Mouse (Mus musculus) kidney, adult 2 months (tissue): ENCODE measurements around the gene Slx1b. TPM values are rescaled to one million over a fixed set of nuclear protein-coding genes. Genes with fewer than 3 reads are reported as not detected.
A peak's percentile ranks its signal among the peaks of the same experiment; 100 is the strongest.
"Not testable (repeated sequence)": the region's sequence is repeated elsewhere in the genome, so short reads cannot be mapped to it uniquely, and the experiment has no call there.

Experiments
- DNase-seq: peaks from one replicate; pipeline ENCODE4 v3.0.0; 2021
- H3K27ac ChIP-seq: fragments of 200-500 bp; 2 replicates; pipeline ENCODE4 v1.5.1; 2012; ENCODE audit warnings: low read depth, low read length, control low read depth, inconsistent platforms; ENCODE audit not compliant: insufficient read depth
- H3K27me3 ChIP-seq: fragments of 200-500 bp; replicated peaks from 2 replicates; pipeline ENCODE4 v1.6.1; 2012; ENCODE audit warnings: mild to moderate bottlenecking, moderate library complexity, low read length, inconsistent platforms; ENCODE audit not compliant: control insufficient read depth, insufficient read depth
- H3K36me3 ChIP-seq: fragments of 200-500 bp; 2 replicates; pipeline ENCODE4 v1.6.1; 2012; ENCODE audit warnings: mild to moderate bottlenecking, moderate library complexity, low read length, inconsistent platforms; ENCODE audit not compliant: control insufficient read depth, insufficient read depth
- H3K4me1 ChIP-seq: fragments of 200-500 bp; 2 replicates; pipeline ENCODE4 v1.6.1; 2011; ENCODE audit warnings: low read length; ENCODE audit not compliant: control insufficient read depth, insufficient read depth
- H3K4me3 ChIP-seq: fragments of 200-500 bp; 2 replicates; pipeline ENCODE4 v1.5.1; 2011; ENCODE audit warnings: mild to moderate bottlenecking, low read depth, low read length, control low read depth; ENCODE audit not compliant: insufficient read depth
- CTCF ChIP-seq: fragments of 200-500 bp; conservative IDR thresholded peaks from 2 replicates; pipeline ENCODE4 v1.5.1; 2011; ENCODE audit warnings: low read depth, mild to moderate bottlenecking, control low read depth, low read length, moderate library complexity, mixed read lengths; ENCODE audit not compliant: insufficient read depth, insufficient read length
- POLR2A ChIP-seq: fragments of 200-500 bp; IDR thresholded peaks from one replicate; pipeline ENCODE4 v1.6.1; 2011; ENCODE audit warnings: low read depth, low read length, control low read depth
- WGBS: fragments of 180-500 bp; shearing (Covaris S2); methylation state at CpG from one replicate; pipeline ENCODE4 v1.1.7; 2018; 5-methylcytosine and 5-hydroxymethylcytosine counted together
- polyA plus RNA-seq: library from polyadenylated mRNA; depleted of rRNA; stranded (reverse); fragments of >200 nt; gene quantifications from 2 replicates; pipeline ENCODE4 v1.2.3, GENCODE M21; 2012

The Slx1b gene
- polyA plus RNA-seq, 1 experiment, result 13.1 TPM

- under 1% methylated on average over 31 of the region's 31 CpGs for WGBS
- DNase-seq, result peak; percentile 81
Measured at GRCm38 (mm10) chr7:126695210-126695611, 373 bp downstream of the Slx1b start, which contains the start of gene Bola2. TSS of gene Bola2 (plus strand) at chr7:126695401.

GRCm38 (mm10) chr7:126694441-126695051, 1.0 kb downstream of the Slx1b start:
- no peaks in the 10 kb centered on the region for H3K27me3 ChIP-seq
- 48% methylated on average over 10 of the region's 10 CpGs for WGBS
- DNase-seq, result no peak
- TF ChIP-seq POLR2A (no peak), CTCF (no peak)
- peaks cover 4% of the 10 kb centered on the region; the same call in 1 of the 2 replicates for H3K4me1 ChIP-seq
- no peaks in the 10 kb centered on the region for H3K36me3 ChIP-seq
- no peak overlapping the region for H3K27ac ChIP-seq
- H3K4me3 ChIP-seq, result no peak overlapping the region

More at GRCm38 (mm10) chr7:126695210-126695611, 373 bp downstream of the Slx1b start, which contains the start of gene Bola2:
- Histone ChIP-seq H3K4me1 (peaks cover 4% of the 10 kb centered on the region; the same call in 1 of the 2 replicates), H3K27ac (peak within 1 kb of the TSS; percentile 99), H3K36me3 (no peaks in the 10 kb centered on the region), H3K27me3 (no peaks in the 10 kb centered on the region), H3K4me3 (peak within 1 kb of the TSS; percentile 97)
- peak; percentile 36 for TF ChIP-seq POLR2A
- TF ChIP-seq CTCF, result no peak

- Histone ChIP-seq H3K27ac (no peak overlapping the region), H3K36me3 (no peaks in the 10 kb centered on the region), H3K27me3 (no peaks in the 10 kb centered on the region), H3K4me1 (peaks cover 4% of the 10 kb centered on the region; the same call in 1 of the 2 replicates), H3K4me3 (no peak overlapping the region)
- no peak for DNase-seq
- WGBS, result 79% methylated on average over 7 of the region's 7 CpGs
- no peak for TF ChIP-seq POLR2A
- TF ChIP-seq CTCF, result no peak
Measured at GRCm38 (mm10) chr7:126693781-126694180, 1.8 kb downstream of the Slx1b start.

GRCm38 (mm10) chr7:126693256-126693655, 2.3 kb downstream of the Slx1b start:
- no peaks in the 10 kb centered on the region for H3K36me3 ChIP-seq
- H3K4me1 ChIP-seq, result peaks cover 4% of the 10 kb centered on the region; the same call in 1 of the 2 replicates
- TF ChIP-seq CTCF, result peak; percentile 96
- no peak for TF ChIP-seq POLR2A
- H3K4me3 ChIP-seq, result no peak overlapping the region
- H3K27me3 ChIP-seq, result no peaks in the 10 kb centered on the region
- DNase-seq, result peak; percentile 91
- 17% methylated on average over 3 of the region's 3 CpGs for WGBS
- no peak overlapping the region for H3K27ac ChIP-seq

GRCm38 (mm10) chr7:126692426-126692825, 3.2 kb downstream of the Slx1b start:
- TF ChIP-seq CTCF (no peak), POLR2A (no peak)
- Histone ChIP-seq H3K36me3 (no peaks in the 10 kb centered on the region), H3K27me3 (no peaks in the 10 kb centered on the region), H3K27ac (no peak overlapping the region), H3K4me3 (no peak overlapping the region), H3K4me1 (peaks cover 4% of the 10 kb centered on the region; the same call in 1 of the 2 replicates)
- WGBS, result 96% methylated on average over 26 of the region's 26 CpGs
- DNase-seq, result no peak

- TF ChIP-seq POLR2A (no peak), CTCF (no peak)
- H3K4me1 ChIP-seq, result peaks cover 4% of the 10 kb centered on the region; the same call in 1 of the 2 replicates
- H3K4me3 ChIP-seq, result no peak overlapping the region
- no peaks in the 10 kb centered on the region for H3K36me3 ChIP-seq
- 76% methylated on average over 5 of the region's 5 CpGs for WGBS
- DNase-seq, result no peak
- no peak overlapping the region for H3K27ac ChIP-seq
- H3K27me3 ChIP-seq, result no peaks in the 10 kb centered on the region
Measured at GRCm38 (mm10) chr7:126691676-126692075, 3.9 kb downstream of the Slx1b start.

- no peaks in the 10 kb centered on the region for H3K36me3 ChIP-seq
- WGBS, result 55% methylated on average over 3 of the region's 3 CpGs
- no peak overlapping the region for H3K27ac ChIP-seq
- DNase-seq, result peak; percentile 83
- TF ChIP-seq CTCF (no peak), POLR2A (no peak)
- H3K4me1 ChIP-seq, result no peaks in the 10 kb centered on the region; the same call in 1 of the 2 replicates
- no peaks in the 10 kb centered on the region for H3K27me3 ChIP-seq
- no peak overlapping the region for H3K4me3 ChIP-seq
Measured at GRCm38 (mm10) chr7:126690737-126691136, 4.8 kb downstream of the Slx1b start.

GRCm38 (mm10) chr7:126689021-126689420, 6.6 kb downstream of the Slx1b start:
- Histone ChIP-seq H3K27ac (no peak overlapping the region), H3K4me3 (no peak overlapping the region), H3K4me1 (no peaks in the 10 kb centered on the region; the same call in 1 of the 2 replicates), H3K36me3 (no peaks in the 10 kb centered on the region), H3K27me3 (no peaks in the 10 kb centered on the region)
- WGBS, result 83% methylated on average over 3 of the region's 3 CpGs
- TF ChIP-seq CTCF (no peak), POLR2A (no peak)
- DNase-seq, result no peak

- 84% methylated on average over 4 of the region's 4 CpGs for WGBS
- not testable (repeated sequence) for H3K4me1 ChIP-seq, DNase-seq, H3K4me3 ChIP-seq, H3K27ac ChIP-seq, H3K36me3 ChIP-seq, H3K27me3 ChIP-seq
Measured at GRCm38 (mm10) chr7:126688156-126688555, 7.4 kb downstream of the Slx1b start.
